Mouse (Mus musculus) intestine, embryonic 15.5 days (tissue): ENCODE measurements at regions not wholly inside any gene's neighbourhood (a gene's known extent, or its start where the extent isn't known, plus 50 kb on each side); places are given as distances from the start of the nearest gene placed in this dataset.
A peak's percentile ranks its signal among the peaks of the same experiment; 100 is the strongest.

ENCODE experiments used
- ATAC-seq: fragments of 200-750 bp; cut with Nextera tagmentation; 2 replicates; pipeline ENCODE4 v1.8.0; 2017; ENCODE audit warnings: moderate TSS enrichment, moderate library complexity
- H3K27ac ChIP-seq: fragments of 300-500 bp; sonication (generic); 2 replicates; pipeline ENCODE4 v1.5.1; 2015; ENCODE audit warnings: mild to moderate bottlenecking, inconsistent platforms
- H3K27me3 ChIP-seq: fragments of 300-500 bp; sonication (generic); replicated peaks from 2 replicates; pipeline ENCODE4 v1.6.1; 2015; ENCODE audit warnings: inconsistent platforms
- H3K36me3 ChIP-seq: fragments of 300-500 bp; sonication (generic); 2 replicates; pipeline ENCODE4 v1.6.1; 2015; ENCODE audit warnings: inconsistent platforms
- H3K4me1 ChIP-seq: fragments of 300-500 bp; sonication (generic); replicated peaks from 2 replicates; pipeline ENCODE4 v1.6.1; 2015; ENCODE audit warnings: inconsistent platforms
- H3K4me2 ChIP-seq: fragments of 300-500 bp; sonication (generic); replicated peaks from 2 replicates; pipeline ENCODE4 v1.6.1; 2015; ENCODE audit warnings: mild to moderate bottlenecking, inconsistent platforms
- H3K4me3 ChIP-seq: fragments of 300-500 bp; sonication (generic); replicated peaks from 2 replicates; pipeline ENCODE4 v1.5.1; 2015; ENCODE audit warnings: inconsistent platforms
- H3K9ac ChIP-seq: fragments of 300-500 bp; sonication (generic); 2 replicates; pipeline ENCODE4 v1.6.1; 2015; ENCODE audit warnings: inconsistent platforms
- H3K9me3 ChIP-seq: fragments of 300-500 bp; sonication (generic); 2 replicates; pipeline ENCODE4 v1.6.1; 2016; ENCODE audit warnings: inconsistent platforms
- WGBS: fragments of 180-500 bp; shearing (Covaris S2); methylation state at CpG from one replicate; pipeline ENCODE4 v1.1.7; 2015; 5-methylcytosine and 5-hydroxymethylcytosine counted together

DNA sequence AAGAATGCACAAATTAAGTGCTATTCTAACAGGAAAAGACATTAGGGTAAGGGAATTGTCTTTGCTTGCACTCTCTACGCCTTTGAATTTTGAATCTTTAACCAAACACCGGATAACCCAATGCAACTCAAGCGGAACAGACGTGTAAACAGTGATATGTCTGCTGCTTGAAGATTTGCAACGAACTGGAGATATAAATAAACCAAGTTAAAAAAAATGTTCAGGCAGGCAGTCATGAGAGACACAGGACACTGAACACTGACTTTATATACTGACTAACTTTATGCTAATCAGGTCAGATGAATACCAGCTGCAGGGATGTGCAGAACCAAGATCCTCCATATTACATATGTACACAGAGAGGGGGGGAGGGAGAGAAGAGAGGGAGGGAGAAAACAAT lies 200.0 kb downstream of the Gm9733 start:
- Histone ChIP-seq H3K4me1 (no peaks in the 10 kb centered on the region), H3K27me3 (no peaks in the 10 kb centered on the region), H3K9ac (no peak overlapping the region), H3K36me3 (no peaks in the 10 kb centered on the region), H3K9me3 (no peaks in the 10 kb centered on the region), H3K27ac (no peak overlapping the region), H3K4me3 (no peak overlapping the region), H3K4me2 (no peak overlapping the region)
- peak; percentile 31; the same call in 1 of the 2 replicates for ATAC-seq
- WGBS: 29% methylated on average over 5 of the region's 5 CpGs

DNA sequence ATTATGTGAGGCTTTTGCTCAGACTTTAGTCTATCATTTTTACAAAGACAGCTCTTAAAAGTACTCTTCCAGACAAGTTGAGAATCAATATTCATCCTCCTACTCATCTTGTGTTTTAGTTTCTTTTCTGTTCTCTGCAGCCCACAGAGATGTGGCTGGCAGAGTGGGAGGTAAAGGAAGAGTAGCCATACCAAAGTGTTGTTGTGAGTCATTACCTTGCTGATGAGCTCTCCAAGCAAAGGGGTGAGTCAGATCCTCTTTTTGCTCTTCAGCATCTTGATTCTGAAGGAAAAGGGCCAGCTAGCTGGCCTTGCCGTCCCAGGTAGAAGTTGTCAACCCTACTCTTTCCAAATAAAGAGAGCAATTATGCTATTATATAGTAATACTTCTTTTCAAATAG lies 192.6 kb downstream of the Gm9733 start:
- no peak overlapping the region for H3K27ac ChIP-seq
- ATAC-seq: no peak
- no peaks in the 10 kb centered on the region for H3K4me1 ChIP-seq
- 91% methylated on average over 1 of the region's 1 CpGs for WGBS
- H3K4me2 ChIP-seq: no peak overlapping the region
- H3K27me3 ChIP-seq: no peaks in the 10 kb centered on the region
- H3K36me3 ChIP-seq: no peaks in the 10 kb centered on the region
- H3K4me3 ChIP-seq: no peak overlapping the region
- no peak overlapping the region for H3K9ac ChIP-seq
- H3K9me3 ChIP-seq: no peaks in the 10 kb centered on the region

DNA sequence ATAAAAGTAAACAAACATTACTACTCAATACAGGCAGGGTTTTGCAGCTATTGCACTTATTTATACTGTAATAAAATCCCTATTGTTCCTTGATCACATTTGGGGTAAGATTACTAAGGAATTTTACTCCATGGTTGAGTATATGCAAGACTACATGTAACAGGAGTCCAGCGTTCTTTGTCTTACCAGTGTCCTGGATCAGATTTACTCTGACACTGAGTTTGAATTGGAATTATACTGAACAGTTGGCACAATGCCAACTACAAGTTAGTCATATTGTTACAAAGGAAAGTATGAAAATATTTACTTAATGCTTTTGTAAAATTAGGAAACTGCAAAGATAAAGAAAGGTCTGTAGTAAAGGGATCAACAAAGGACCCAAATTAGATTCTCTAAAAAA lies 178.4 kb downstream of the Gm9733 start:
- Histone ChIP-seq H3K9me3 (no peaks in the 10 kb centered on the region), H3K4me2 (no peak overlapping the region), H3K4me3 (no peak overlapping the region), H3K9ac (no peak overlapping the region), H3K36me3 (no peaks in the 10 kb centered on the region), H3K27ac (no peak overlapping the region), H3K4me1 (no peaks in the 10 kb centered on the region), H3K27me3 (no peaks in the 10 kb centered on the region)
- ATAC-seq: no peak
- 52% methylated on average over 1 of the region's 1 CpGs for WGBS

DNA sequence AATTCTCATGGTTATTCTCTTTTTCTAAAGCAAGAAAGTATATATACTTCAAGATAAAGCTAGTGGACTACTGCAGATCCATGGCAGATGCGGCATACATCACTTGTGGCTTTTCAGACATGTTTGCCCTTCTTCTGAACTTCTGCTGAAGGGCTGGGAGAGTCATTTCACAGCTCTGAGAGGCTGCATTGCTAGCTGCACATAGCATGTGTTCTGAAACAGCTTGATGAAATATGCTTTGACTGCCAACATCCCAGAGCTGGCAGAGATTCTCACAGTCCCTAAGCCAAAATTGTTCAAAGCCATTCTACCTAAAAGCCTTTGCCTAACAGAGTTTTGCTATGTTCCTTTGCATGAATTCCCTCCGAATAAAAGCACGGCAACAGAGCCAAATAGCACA lies 177.9 kb downstream of the Gm9733 start:
- Histone ChIP-seq H3K36me3 (no peaks in the 10 kb centered on the region), H3K27ac (no peak overlapping the region), H3K4me1 (no peaks in the 10 kb centered on the region), H3K9me3 (no peaks in the 10 kb centered on the region), H3K4me2 (no peak overlapping the region), H3K4me3 (no peak overlapping the region), H3K9ac (no peak overlapping the region), H3K27me3 (no peaks in the 10 kb centered on the region)
- no peak for ATAC-seq
- WGBS: 74% methylated on average over 3 of the region's 3 CpGs

DNA sequence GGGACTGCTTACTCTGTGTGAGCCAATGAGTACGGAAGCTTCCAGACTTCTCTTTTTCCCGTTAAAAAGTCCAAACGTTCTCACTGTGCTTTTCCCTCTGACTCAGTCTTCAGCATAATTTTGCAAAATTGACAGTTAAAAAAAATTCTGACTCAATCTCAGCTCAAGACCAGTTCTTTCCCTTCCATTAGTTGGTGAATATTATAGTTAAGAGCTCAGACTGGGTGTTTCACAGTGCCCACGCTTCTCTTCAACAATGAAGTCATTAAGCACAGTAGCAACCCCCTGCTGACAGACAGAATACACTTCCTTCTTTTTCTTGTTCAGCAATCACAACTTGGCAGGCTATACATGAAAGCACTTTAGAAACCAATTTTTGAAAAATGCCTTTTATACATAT lies 175.4 kb downstream of the Gm9733 start:
- H3K4me1 ChIP-seq: no peaks in the 10 kb centered on the region
- H3K4me2 ChIP-seq: no peak overlapping the region
- H3K27ac ChIP-seq: no peak overlapping the region
- ATAC-seq: no peak
- WGBS: 80% methylated on average over 4 of the region's 4 CpGs
- no peak overlapping the region for H3K9ac ChIP-seq
- no peaks in the 10 kb centered on the region for H3K27me3 ChIP-seq
- H3K9me3 ChIP-seq: no peaks in the 10 kb centered on the region
- H3K36me3 ChIP-seq: no peaks in the 10 kb centered on the region
- H3K4me3 ChIP-seq: no peak overlapping the region

DNA sequence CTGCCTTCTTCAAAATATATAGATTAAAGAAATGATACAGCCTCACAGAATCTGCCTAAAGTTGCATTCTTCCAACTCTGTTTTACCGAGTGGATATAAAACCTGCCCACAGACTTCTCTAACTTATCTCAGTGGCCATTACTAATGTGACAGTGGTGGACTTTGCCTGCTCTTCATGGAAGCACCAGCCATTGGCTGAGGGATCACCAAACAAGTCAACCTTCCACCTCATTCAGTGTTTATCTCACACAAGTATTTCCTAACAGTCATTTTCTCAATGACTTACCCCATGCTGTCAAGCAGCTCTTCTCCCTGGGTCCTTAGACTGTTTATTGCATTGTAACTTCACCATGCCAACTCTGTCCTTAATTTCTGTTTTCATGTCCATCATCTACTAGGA lies 174.3 kb downstream of the Gm9733 start:
- no peaks in the 10 kb centered on the region for H3K9me3 ChIP-seq
- H3K4me1 ChIP-seq: no peaks in the 10 kb centered on the region
- H3K4me2 ChIP-seq: no peak overlapping the region
- 69% methylated on average over 1 of the region's 1 CpGs for WGBS
- no peak overlapping the region for H3K27ac ChIP-seq
- H3K9ac ChIP-seq: no peak overlapping the region
- H3K36me3 ChIP-seq: no peaks in the 10 kb centered on the region
- no peaks in the 10 kb centered on the region for H3K27me3 ChIP-seq
- H3K4me3 ChIP-seq: no peak overlapping the region
- no peak for ATAC-seq

DNA sequence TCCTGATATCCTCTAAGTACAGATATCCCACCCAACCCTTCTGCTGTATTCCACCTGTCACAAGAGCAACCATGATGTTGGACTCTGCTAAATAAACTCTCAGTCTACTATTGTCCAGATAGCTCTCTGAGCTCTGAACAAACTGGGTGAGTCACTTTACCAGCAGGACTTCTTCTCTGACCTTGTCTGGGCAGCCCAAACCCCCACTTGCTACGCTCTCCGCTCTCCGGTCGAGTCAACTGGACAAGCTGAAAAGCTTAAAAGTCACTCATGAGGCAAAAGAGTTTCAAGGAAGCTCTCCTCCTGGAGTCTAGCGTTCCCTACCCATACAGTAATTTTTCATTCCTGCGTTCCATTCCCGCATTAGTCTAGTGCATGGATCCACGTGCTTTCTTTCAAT lies 173.2 kb downstream of the Gm9733 start:
- no peak overlapping the region for H3K9ac ChIP-seq
- no peak overlapping the region for H3K4me2 ChIP-seq
- ATAC-seq: no peak
- no peaks in the 10 kb centered on the region for H3K27me3 ChIP-seq
- no peak overlapping the region for H3K27ac ChIP-seq
- no peak overlapping the region for H3K4me3 ChIP-seq
- H3K4me1 ChIP-seq: no peaks in the 10 kb centered on the region
- WGBS: 91% methylated on average over 8 of the region's 8 CpGs
- H3K9me3 ChIP-seq: no peaks in the 10 kb centered on the region
- no peaks in the 10 kb centered on the region for H3K36me3 ChIP-seq

DNA sequence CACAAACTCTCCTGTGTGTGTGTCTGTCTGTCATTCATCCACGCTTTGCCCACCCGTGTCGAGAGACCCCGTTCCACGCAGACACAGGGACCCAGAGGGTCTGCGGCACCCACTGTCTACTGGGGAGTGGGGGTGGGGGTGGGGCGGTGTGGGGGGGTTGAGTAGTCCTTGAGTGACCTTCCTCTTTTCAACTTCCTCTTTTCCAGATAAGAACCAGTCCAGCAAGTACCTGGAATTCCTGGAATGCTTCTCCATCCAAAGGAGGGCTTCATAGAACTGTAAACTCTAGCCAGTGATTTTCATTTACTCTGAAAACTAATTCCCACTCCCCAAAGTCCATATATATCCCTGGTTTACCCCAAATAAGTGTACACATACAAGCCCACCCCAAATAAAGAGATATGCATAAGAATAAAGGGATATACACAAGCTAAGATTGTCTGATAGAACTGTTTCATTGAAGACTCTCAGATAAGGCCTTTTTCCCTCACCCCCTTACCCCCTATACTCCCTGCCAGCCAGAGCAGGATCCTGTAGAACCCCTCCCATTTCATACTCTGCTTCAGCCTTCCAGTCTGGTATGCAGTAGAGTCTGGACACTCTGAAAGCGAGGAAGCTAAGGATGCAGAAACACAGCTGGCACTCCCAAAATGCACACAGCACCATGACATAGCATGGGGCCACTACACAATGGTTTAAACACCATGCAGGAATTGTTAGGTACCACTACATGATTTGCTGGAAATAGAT lies 172.0 kb downstream of the Gm9733 start:
- Histone ChIP-seq H3K4me3 (no peak overlapping the region), H3K4me2 (no peak overlapping the region), H3K4me1 (no peaks in the 10 kb centered on the region), H3K27ac (no peak overlapping the region), H3K36me3 (no peaks in the 10 kb centered on the region), H3K27me3 (no peaks in the 10 kb centered on the region), H3K9me3 (no peaks in the 10 kb centered on the region), H3K9ac (no peak overlapping the region)
- no peak for ATAC-seq
- 80% methylated on average over 8 of the region's 8 CpGs for WGBS

DNA sequence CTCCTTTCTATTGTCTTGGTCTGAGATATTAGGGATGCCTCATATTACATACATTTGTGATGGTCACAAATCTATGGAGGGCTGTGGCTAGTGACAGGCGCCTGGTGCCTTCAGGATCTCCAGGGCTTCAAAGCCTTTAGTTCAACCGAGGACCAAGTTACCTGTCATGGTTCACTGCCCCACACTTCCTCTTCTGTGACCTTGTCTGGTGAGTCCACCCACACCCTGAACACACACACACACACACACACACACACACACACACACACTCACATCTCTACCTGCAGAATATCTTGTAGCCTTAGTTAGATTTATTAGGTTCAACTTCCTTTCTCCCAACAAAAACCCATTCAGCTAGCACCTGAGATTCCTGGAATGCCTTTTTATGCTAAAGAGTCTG lies 156.3 kb downstream of the Gm9733 start:
- H3K9ac ChIP-seq: no peak overlapping the region
- no peak overlapping the region for H3K4me2 ChIP-seq
- no peaks in the 10 kb centered on the region for H3K4me1 ChIP-seq
- no peak overlapping the region for H3K27ac ChIP-seq
- no peaks in the 10 kb centered on the region for H3K27me3 ChIP-seq
- ATAC-seq: no peak
- no peaks in the 10 kb centered on the region for H3K36me3 ChIP-seq
- no peak overlapping the region for H3K4me3 ChIP-seq
- H3K9me3 ChIP-seq: no peaks in the 10 kb centered on the region
- 85% methylated on average over 2 of the region's 2 CpGs for WGBS

DNA sequence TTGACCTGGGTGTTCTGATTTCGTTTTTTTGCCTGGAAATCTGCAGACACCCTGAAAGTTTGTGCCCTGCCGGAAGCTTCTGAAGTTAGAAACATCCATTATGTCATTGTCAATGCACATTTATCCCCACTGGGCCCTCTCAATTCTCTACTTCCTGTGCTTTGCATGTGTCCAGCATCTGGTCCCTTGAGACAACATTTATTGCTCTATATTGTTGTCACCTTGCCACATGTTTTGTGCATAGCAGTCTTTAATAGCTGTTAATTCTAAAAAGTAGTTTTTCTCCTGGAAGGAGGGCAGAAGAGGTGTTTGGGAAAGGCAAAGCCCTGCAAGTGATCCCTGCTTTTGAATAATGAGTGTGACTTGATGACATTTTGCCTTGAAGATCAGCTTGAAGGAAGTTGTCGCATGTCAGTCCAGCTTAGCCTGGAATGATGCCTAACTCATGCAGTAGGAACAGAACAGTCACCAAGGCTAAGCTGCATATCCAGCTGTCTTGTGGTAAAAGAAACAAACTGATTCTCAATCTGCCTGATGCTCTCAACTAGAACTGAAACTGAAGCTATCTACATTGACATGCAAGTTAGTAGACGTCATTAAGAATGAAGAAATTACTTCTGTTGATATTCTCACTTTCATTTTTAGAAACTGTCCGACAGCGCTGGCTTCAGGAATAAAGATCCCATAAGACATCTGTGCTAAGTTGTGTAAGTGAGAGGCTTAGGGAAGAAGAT lies 152.9 kb downstream of the Gm9733 start:
- Histone ChIP-seq H3K4me3 (no peak overlapping the region), H3K9me3 (no peaks in the 10 kb centered on the region), H3K9ac (no peak overlapping the region), H3K27me3 (no peaks in the 10 kb centered on the region), H3K27ac (no peak overlapping the region), H3K4me2 (no peak overlapping the region), H3K4me1 (no peaks in the 10 kb centered on the region), H3K36me3 (no peaks in the 10 kb centered on the region)
- WGBS: 77% methylated on average over 6 of the region's 6 CpGs
- no peak for ATAC-seq

DNA sequence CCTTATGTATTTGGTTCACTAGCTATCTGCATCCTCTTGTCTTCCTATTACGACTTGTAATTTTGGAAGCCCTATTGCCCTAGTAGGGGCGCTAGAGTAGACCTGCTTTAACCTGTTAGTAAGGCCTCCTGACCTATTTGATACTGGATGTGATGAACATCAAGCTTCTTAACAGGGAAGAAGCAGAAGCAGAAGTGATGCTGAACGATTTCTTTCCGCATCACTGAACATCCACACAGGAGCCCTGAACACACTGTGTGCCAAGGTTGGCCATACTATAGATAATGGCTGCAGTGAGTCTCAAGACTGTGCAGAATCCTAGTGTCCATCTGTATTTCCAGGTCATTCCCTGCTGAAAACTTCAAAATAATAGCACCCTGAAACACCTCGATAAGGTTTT lies 151.0 kb downstream of the Gm9733 start:
- no peak overlapping the region for H3K27ac ChIP-seq
- no peaks in the 10 kb centered on the region for H3K27me3 ChIP-seq
- no peak overlapping the region for H3K9ac ChIP-seq
- H3K4me3 ChIP-seq: no peak overlapping the region
- no peaks in the 10 kb centered on the region for H3K9me3 ChIP-seq
- ATAC-seq: no peak
- 92% methylated on average over 5 of the region's 5 CpGs for WGBS
- no peak overlapping the region for H3K4me2 ChIP-seq
- no peaks in the 10 kb centered on the region for H3K36me3 ChIP-seq
- no peaks in the 10 kb centered on the region for H3K4me1 ChIP-seq

DNA sequence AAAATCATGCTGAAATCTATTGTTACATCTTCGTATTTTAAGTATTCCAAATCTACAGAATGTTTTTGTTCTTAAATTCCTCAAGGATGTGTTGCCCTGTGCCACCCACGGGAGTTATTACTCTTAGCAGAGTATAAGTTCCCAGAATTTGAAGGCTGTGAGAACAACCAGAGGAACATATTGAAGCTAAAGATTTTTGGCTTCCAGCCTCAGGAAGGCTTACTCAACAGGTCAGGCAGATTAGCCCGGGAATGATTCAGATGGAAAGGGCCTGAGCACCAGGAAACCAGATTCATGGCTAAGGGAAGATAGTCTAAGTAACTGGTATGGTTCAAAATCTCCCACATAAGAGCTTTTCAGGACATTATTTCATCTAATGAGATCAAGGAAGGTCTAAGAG lies 145.4 kb downstream of the Gm9733 start:
- Histone ChIP-seq H3K36me3 (no peaks in the 10 kb centered on the region), H3K27ac (no peak overlapping the region), H3K4me1 (no peaks in the 10 kb centered on the region), H3K27me3 (no peaks in the 10 kb centered on the region), H3K4me2 (no peak overlapping the region), H3K9me3 (no peaks in the 10 kb centered on the region), H3K9ac (no peak overlapping the region), H3K4me3 (no peak overlapping the region)
- WGBS: 71% methylated on average over 3 of the region's 3 CpGs
- ATAC-seq: no peak

DNA sequence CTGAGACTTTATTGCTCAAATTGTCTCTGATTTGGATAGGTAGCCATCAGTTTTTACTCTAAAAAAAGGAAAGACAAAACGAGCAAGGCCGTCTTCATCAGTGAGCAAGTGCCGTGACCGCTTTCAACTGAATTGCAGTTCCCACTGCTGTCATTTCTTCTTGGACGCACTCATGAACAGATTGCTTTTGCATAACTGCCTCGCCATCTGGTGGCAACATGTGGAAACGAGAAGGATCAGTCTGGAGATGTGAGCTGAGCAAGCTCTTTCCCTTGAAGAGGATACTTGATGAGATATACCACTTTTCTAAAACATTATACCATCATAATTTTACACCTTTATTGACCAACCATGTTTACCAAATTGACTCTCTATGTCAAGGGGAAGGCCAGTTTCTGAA lies 137.7 kb downstream of the Gm9733 start:
- Histone ChIP-seq H3K27me3 (no peaks in the 10 kb centered on the region), H3K4me1 (no peaks in the 10 kb centered on the region), H3K27ac (no peak overlapping the region), H3K36me3 (no peaks in the 10 kb centered on the region), H3K4me2 (no peak overlapping the region), H3K4me3 (no peak overlapping the region), H3K9me3 (no peaks in the 10 kb centered on the region), H3K9ac (no peak overlapping the region)
- ATAC-seq: peak; percentile 78
- 5% methylated on average over 7 of the region's 7 CpGs for WGBS
